Mouse (Mus musculus) myocyte (in vitro differentiated cells): ENCODE data around the gene Foxo3.

Source experiments
- CEBPB ChIP-seq: IDR thresholded peaks from 2 replicates; pipeline ENCODE4 v1.6.1; 2011; ENCODE audit warnings: mild to moderate bottlenecking, moderate library complexity; ENCODE audit not compliant: poor library complexity, insufficient read depth, severe bottlenecking
- MYOG ChIP-seq, 3 experiments: IDR thresholded peaks; one replicate each; pipeline ENCODE4 v1.6.1; 2011; ENCODE audit warnings: control low read depth in 2 of 3, low read depth in 2 of 3, mild to moderate bottlenecking in 2 of 3; ENCODE audit not compliant: insufficient read length in 2 of 3, control insufficient read depth in 1 of 3, insufficient read depth in 1 of 3
- POLR2A ChIP-seq: IDR thresholded peaks from one replicate; pipeline ENCODE4 v1.6.1; 2011; ENCODE audit warnings: low read depth, mild to moderate bottlenecking, control low read depth, moderate library complexity; ENCODE audit not compliant: insufficient read length
- USF1 ChIP-seq: IDR thresholded peaks from one replicate; pipeline ENCODE4 v1.6.1; 2011; ENCODE audit warnings: low read depth, mild to moderate bottlenecking, control low read depth, moderate library complexity

GRCm38 (mm10) chr10:42225184-42225935 lies 51.2 kb downstream of the Foxo3 start:
- TF ChIP-seq USF1, result no peak
- no peak for TF ChIP-seq CEBPB
- TF ChIP-seq MYOG (IDR thresholded peaks at IDR 0.05; ENCODE audit: control insufficient read depth in 1 of 3, insufficient read depth in 1 of 3, insufficient read length in 2 of 3, low read depth in 2 of 3), result no peak
- no peak for TF ChIP-seq POLR2A
